Mouse (Mus musculus) G1E (cell line): Measurements from ENCODE around the gene 4933436I01Rik. TPM values are rescaled to one million over a fixed set of nuclear protein-coding genes. Genes with fewer than 3 reads are reported as not detected.

ENCODE experiments used
- ATAC-seq: 2 replicates; pipeline ENCODE4 v1.8.0; 2016; ENCODE audit warnings: mild to moderate bottlenecking; ENCODE audit not compliant: insufficient number of reproducible peaks, poor library complexity, low FRiP score, severe bottlenecking; ENCODE audit errors: extremely low read depth
- DNase-seq: peaks from one replicate; pipeline ENCODE4 v3.0.0; 2012; ENCODE audit warnings: low spot score
- H3K27me3 ChIP-seq: 2 replicates; pipeline ENCODE4 v1.6.1; 2012; ENCODE audit warnings: mild to moderate bottlenecking, low read length, inconsistent platforms; ENCODE audit not compliant: insufficient read depth
- H3K36me3 ChIP-seq: replicated peaks from 2 replicates; pipeline ENCODE3; 2012; ENCODE audit warnings: mild to moderate bottlenecking, inconsistent platforms
- H3K4me1 ChIP-seq: 2 replicates; pipeline ENCODE4 v1.6.1; 2012; ENCODE audit warnings: low read depth, low read length, inconsistent platforms, mixed read lengths; ENCODE audit not compliant: insufficient read depth
- H3K4me3 ChIP-seq: 2 replicates; pipeline ENCODE4 v1.5.1; 2012; ENCODE audit warnings: low read depth, mild to moderate bottlenecking, inconsistent platforms, low read length, moderate library complexity, mixed read lengths
- H3K9me3 ChIP-seq: replicated peaks from 2 replicates; pipeline ENCODE4 v1.6.1; 2012; ENCODE audit warnings: inconsistent platforms
- CTCF ChIP-seq: IDR thresholded peaks from 2 replicates; pipeline ENCODE4 v1.5.1; 2012; ENCODE audit warnings: low read depth, low read length, inconsistent platforms, mixed read lengths
- GATA1 ChIP-seq: IDR thresholded peaks from 2 replicates; pipeline ENCODE4 v1.6.1; 2012; ENCODE audit warnings: borderline replicate concordance, low read length, inconsistent platforms, mixed read lengths
- GATA2 ChIP-seq: IDR thresholded peaks from 2 replicates; pipeline ENCODE4 v1.6.1; 2012; ENCODE audit warnings: low read depth, low read length, inconsistent platforms, borderline replicate concordance
- POLR2AphosphoS5 ChIP-seq: IDR thresholded peaks from 2 replicates; pipeline ENCODE4 v1.6.1; 2012; ENCODE audit warnings: low read depth, low read length, inconsistent platforms; ENCODE audit not compliant: insufficient replicate concordance
- TAL1 ChIP-seq: conservative IDR thresholded peaks from 2 replicates; pipeline ENCODE4 v1.6.1; 2012; ENCODE audit warnings: low read depth, low read length, inconsistent platforms, mixed read lengths
- polyA plus RNA-seq: library from polyadenylated mRNA; stranded (reverse); fragments of >175 nt; gene quantifications from 2 replicates; pipeline ENCODE4 v1.2.3, GENCODE M21; 2012
- total RNA-seq, 2 experiments: library from RNA; stranded (forward) in 1 of 2; stranded (reverse) in 1 of 2; fragments of 200-1000 nt in 1 of 2; fragments of >200 nt in 1 of 2; fragmentation: Nextera tagmentation in 1 of 2; gene quantifications; 2 replicates each; pipeline ENCODE4 v1.2.3; 2014 to 2017

4933436I01Rik gene
- total RNA-seq (2014; fragmentation: Nextera tagmentation) (not detected in 2 replicates), total RNA-seq (2017) (not detected in 2 replicates), polyA plus RNA-seq (not detected in 2 replicates)

DNA sequence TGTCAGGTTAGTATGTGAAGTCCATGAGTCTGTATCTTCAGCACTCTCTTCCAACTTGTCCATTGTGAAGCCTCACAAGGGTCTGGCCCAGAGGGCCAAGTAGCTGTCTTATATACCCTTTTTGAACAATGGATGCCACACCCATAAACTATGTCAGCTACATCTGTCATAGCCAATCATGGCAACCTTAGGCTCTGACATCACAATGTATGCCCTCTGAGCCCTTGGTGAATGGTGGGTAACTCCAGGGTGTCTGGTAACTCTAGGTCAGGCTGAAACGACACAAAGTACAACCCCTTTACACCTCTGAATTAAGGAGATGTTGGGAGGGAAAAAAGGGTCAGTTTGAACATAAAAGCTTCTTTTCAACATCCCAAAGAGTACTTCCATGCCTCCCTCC, at the start of gene 4933436I01Rik:
Gene 4933436I01Rik, minus strand, starts transcription at position 101 of the 400 bp plus-strand sequence.
- no peak for TF ChIP-seq CTCF
- no peak for TF ChIP-seq POLR2AphosphoS5
- TF ChIP-seq TAL1, result no peak
- TF ChIP-seq GATA1, result no peak
- no peak for TF ChIP-seq GATA2
- Histone ChIP-seq H3K27me3 (no peaks in the 10 kb centered on the region), H3K4me1 (no peaks in the 10 kb centered on the region), H3K9me3 (no peaks in the 10 kb centered on the region), H3K36me3 (no peaks in the 10 kb centered on the region), H3K4me3 (no peak within 1 kb of the TSS)
- DNase-seq (no peak), ATAC-seq (no peak)

DNA sequence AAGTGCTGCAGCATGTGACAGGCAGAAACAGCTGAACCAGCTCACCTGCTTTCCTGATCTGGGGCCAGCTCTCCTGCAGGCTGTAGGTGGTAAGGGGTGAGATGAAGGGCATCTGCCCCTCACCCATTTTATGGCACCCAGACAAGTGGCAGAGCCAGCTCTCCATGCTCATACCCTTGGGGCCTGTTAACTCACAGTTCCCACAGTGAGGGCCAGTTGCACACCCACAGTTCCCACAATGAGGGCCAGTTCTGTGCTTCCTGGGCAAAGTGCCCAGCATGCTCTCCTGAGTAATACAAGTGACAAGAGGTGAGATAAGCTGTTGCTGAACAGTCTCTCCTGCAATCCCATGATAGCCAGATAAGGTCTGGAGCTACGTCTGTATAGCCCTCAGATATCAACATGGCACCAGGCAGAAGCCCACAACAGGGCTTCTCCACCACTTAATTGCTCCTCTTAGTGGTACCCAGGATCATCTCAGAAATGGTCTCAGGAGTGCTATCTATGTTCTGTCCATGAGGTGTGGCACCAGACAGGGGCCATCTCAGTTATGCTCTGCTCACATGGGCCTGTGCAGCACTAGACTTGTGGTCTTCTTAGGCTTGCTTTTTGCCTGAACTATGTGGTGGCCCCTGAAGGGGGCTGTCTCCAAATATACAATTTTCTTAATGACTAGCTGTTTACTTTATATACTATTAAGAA, 3.7 kb upstream of the 4933436I01Rik start:
- H3K36me3 ChIP-seq, result no peaks in the 10 kb centered on the region
- no peaks in the 10 kb centered on the region for H3K9me3 ChIP-seq
- H3K4me3 ChIP-seq, result no peak overlapping the region
- ATAC-seq (no peak), DNase-seq (no peak)
- no peaks in the 10 kb centered on the region for H3K27me3 ChIP-seq
- no peaks in the 10 kb centered on the region for H3K4me1 ChIP-seq
- no peak for TF ChIP-seq GATA2
- TF ChIP-seq CTCF, result no peak
- TF ChIP-seq POLR2AphosphoS5, result no peak
- no peak for TF ChIP-seq TAL1
- no peak for TF ChIP-seq GATA1

DNA sequence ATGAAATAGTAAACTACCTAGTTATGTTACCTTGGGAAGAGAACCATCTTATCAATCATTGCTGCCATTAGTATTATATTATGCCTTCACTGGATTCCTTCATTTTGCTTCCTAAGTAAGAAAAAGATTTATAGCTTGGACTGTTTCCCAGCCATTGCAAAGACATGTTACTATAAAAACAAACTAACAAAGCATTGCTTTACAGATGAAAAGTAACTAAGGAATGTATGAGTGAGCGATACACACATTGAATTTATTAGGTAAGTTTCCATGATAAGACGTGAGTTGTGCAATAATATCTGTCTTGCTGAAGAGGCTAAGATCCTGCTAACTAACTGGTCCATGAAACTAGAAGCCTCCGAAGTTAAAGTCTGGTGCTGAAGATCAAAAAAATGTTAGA, 37.8 kb downstream of the 4933436I01Rik start:
- H3K4me3 ChIP-seq, result no peak overlapping the region
- H3K4me1 ChIP-seq, result no peaks in the 10 kb centered on the region
- no peaks in the 10 kb centered on the region for H3K27me3 ChIP-seq
- TF ChIP-seq GATA1 (no peak), CTCF (no peak), GATA2 (no peak), POLR2AphosphoS5 (no peak), TAL1 (no peak)
- no peaks in the 10 kb centered on the region for H3K36me3 ChIP-seq
- ATAC-seq, result no peak
- DNase-seq, result no peak
- no peaks in the 10 kb centered on the region for H3K9me3 ChIP-seq

Other genes starting within 250 kb of the 4933436I01Rik start
- not detected in 2 replicates for gene Gm1140, start 227.9 kb downstream of the 4933436I01Rik start, total RNA-seq (2014; fragmentation: Nextera tagmentation)
- not detected in 2 replicates for gene Gm1140, start 227.9 kb downstream of the 4933436I01Rik start, total RNA-seq (2017)
- gene Gm1140, start 227.9 kb downstream of the 4933436I01Rik start, polyA plus RNA-seq, result not detected in 2 replicates
- gene Gm14692, start 225.8 kb downstream of the 4933436I01Rik start, total RNA-seq (2014; fragmentation: Nextera tagmentation), result not detected in 2 replicates
- gene Gm14692, start 225.8 kb downstream of the 4933436I01Rik start, total RNA-seq (2017), result not detected in 2 replicates
- not detected in 2 replicates for gene Gm14692, start 225.8 kb downstream of the 4933436I01Rik start, polyA plus RNA-seq